Mouse (Mus musculus) kidney, postnatal 0 days (tissue): ENCODE results near the gene Mat2b. TPM values are rescaled to one million over a fixed set of nuclear protein-coding genes. Genes with fewer than 3 reads are reported as not detected.

Source experiments
- ATAC-seq: fragments of 200-750 bp; cut with Nextera tagmentation; replicated peaks from 2 replicates; pipeline ENCODE4 v1.8.0; 2017; ENCODE audit warnings: low read depth, moderate number of reproducible peaks, moderate TSS enrichment, moderate library complexity; ENCODE audit not compliant: low FRiP score
- DNase-seq: peaks from one replicate; pipeline ENCODE4 v3.0.0-alpha.2; 2016; ENCODE audit warnings: low spot score
- H3K27ac ChIP-seq: fragments of 300-500 bp; sonication (generic); 2 replicates; pipeline ENCODE4 v1.5.1; 2014; ENCODE audit warnings: mild to moderate bottlenecking
- H3K27me3 ChIP-seq: fragments of 300-500 bp; sonication (generic); 2 replicates; pipeline ENCODE4 v1.6.1; 2014; ENCODE audit warnings: low read length, mixed read lengths; ENCODE audit not compliant: insufficient read depth
- H3K36me3 ChIP-seq: fragments of 300-500 bp; sonication (generic); 2 replicates; pipeline ENCODE4 v1.6.1; 2014; ENCODE audit warnings: low read length, mixed read lengths; ENCODE audit not compliant: insufficient read depth
- H3K4me1 ChIP-seq: fragments of 300-500 bp; sonication (generic); replicated peaks from 2 replicates; pipeline ENCODE4 v1.6.1; 2014; ENCODE audit warnings: antibody characterized with exemption, low read length, mixed read lengths; ENCODE audit not compliant: insufficient read depth
- H3K4me2 ChIP-seq: fragments of 300-500 bp; sonication (generic); 2 replicates; pipeline ENCODE4 v1.6.1; 2014; ENCODE audit warnings: mild to moderate bottlenecking, low read length, moderate library complexity, mixed read lengths
- H3K4me3 ChIP-seq: fragments of 300-500 bp; sonication (generic); replicated peaks from 2 replicates; pipeline ENCODE4 v1.5.1; 2014; ENCODE audit warnings: low read depth, low read length
- H3K9ac ChIP-seq: fragments of 300-500 bp; sonication (generic); 2 replicates; pipeline ENCODE4 v1.6.1; 2014; ENCODE audit warnings: low read depth, low read length
- H3K9me3 ChIP-seq: fragments of 300-500 bp; sonication (generic); replicated peaks from 2 replicates; pipeline ENCODE4 v1.6.1; 2016; ENCODE audit warnings: low read length, inconsistent platforms, mixed read lengths
- CTCF ChIP-seq: IDR thresholded peaks from 2 replicates; pipeline ENCODE4 v1.5.1; 2016; ENCODE audit warnings: antibody characterized with exemption, low read depth, mild to moderate bottlenecking, moderate library complexity
- WGBS: fragments of 180-500 bp; shearing (Covaris S2); extraction: QIAGEN DNeasy Blood & Tissue Kit; methylation state at CpG from one replicate; pipeline ENCODE4 v1.1.7; 2014; 5-methylcytosine and 5-hydroxymethylcytosine counted together
- polyA plus RNA-seq: library from polyadenylated mRNA; unstranded; fragments of >200 nt; fragmentation: Nextera tagmentation; extraction: Ambion mirVana; gene quantifications from 2 replicates; pipeline ENCODE4 v1.2.1, GENCODE M21; 2015

The Mat2b gene
- polyA plus RNA-seq, 1 experiment from 2014 or later = 118 TPM

DNA sequence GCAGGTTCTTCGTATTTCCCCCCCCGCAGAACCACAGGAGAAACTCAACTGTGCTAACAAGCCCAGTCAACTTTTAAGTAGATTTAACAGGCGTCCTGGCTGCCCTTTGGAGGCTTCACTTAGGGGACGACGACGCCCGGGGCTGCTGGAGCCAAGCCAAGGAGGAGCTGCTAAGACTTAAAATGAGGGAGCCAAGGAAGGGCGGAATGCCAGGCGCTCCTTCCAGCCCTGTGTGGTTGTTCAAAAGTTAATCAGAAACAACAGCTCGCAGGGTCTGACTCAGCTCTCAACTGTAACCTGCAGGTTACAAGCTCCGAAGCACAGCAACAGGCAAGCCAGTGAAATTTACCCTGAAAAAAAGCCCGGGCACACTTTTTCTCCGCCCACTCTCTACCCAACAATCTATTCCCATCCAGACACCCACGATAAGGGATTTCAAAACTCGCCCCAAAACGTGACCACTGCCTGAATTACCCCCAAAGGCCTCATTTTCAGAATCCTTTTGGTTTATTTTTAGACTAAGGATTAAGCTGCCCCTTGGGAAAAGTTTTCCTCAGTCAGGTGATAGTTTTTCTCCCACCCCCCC, 1.5 kb downstream of the Mat2b start:
- Histone ChIP-seq H3K4me2 (peak overlapping the region; percentile 92), H3K9me3 (no peaks in the 10 kb centered on the region), H3K9ac (peak overlapping the region; percentile 75), H3K27me3 (no peaks in the 10 kb centered on the region), H3K4me3 (peak overlapping the region; percentile 94), H3K27ac (peak overlapping the region; percentile 93), H3K4me1 (peaks cover 9% of the 10 kb centered on the region; the same call in 1 of the 2 replicates), H3K36me3 (no peaks in the 10 kb centered on the region)
- 0% methylated on average over 16 of the region's 16 CpGs for WGBS
- DNase-seq (peak; percentile 77), ATAC-seq (peak; percentile 64)
- no peak for TF ChIP-seq CTCF

DNA sequence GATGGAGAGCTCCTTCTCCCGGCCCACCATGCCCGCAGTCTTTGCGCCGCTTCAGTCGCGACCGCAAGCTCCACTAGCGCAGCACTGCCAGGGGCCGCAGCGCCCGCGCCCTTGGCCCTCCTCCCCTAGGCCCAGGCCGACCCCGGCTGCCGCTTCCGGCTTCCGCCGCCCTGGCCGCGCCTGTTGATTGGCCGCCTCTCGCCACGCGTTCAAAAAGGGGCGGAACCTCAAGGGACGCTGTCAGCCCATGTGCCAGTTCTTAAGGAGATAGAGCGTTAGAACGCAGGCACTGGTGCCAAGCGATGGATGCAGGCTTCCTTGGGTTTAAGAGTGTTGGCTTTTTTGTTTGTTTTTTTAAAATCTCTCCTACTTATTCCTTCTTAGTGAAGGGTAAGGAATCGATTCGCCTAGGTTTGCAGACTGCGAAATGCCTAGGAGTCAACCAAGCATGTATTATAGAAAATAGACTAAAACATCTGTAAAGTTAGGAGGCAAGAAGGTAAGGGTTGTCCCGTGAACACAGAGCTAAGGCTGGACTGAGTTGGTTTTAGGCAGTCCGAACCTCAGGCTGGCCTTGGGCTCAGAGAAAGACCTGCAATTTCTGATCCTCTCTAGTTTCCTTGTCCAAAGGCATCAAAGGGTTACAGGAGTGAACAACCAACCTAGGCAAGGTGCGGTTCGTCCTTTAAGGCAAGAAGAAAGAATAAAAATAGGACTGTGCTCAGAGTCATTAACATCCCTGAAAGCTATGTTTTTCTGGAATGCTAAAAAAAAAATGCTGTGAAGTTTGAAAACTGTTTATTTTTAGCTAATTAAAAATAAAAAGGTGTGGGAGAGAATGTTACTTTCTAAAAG, 2.3 kb downstream of the Mat2b start:
- Histone ChIP-seq H3K27ac (peak overlapping the region; percentile 93), H3K36me3 (no peaks in the 10 kb centered on the region), H3K9ac (peak overlapping the region; percentile 91), H3K27me3 (no peaks in the 10 kb centered on the region), H3K4me1 (peaks cover 9% of the 10 kb centered on the region; the same call in 1 of the 2 replicates), H3K4me3 (peak overlapping the region; percentile 94), H3K9me3 (no peaks in the 10 kb centered on the region), H3K4me2 (peak overlapping the region; percentile 92)
- TF ChIP-seq CTCF = no peak; the same call in 1 of the 2 replicates
- DNase-seq = peak; percentile 95
- peak; percentile 96 for ATAC-seq
- WGBS = under 1% methylated on average over 36 of the region's 36 CpGs

DNA sequence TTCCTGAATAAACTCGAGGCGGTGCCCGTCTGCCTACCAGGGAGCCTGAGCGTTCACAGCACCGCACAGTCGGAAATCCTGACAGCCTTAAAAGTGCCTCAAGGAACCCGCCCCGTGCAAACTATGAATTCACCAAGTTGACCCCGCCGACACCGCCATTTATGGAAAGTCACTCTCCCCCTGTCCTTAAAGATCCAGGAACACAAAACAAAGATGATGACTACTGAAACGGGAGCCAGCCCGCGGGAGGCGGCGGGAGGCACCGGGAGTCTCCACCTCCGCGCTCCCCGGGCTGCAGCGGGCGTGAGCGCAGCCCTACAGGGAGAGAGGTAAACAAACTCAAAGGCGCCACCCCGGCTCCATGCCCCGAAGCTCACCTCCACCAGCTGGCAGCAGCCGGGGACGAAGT, 2.9 kb downstream of the Mat2b start:
- H3K36me3 ChIP-seq = 0 out of 2 replicates have a peak, but pooled peaks cover 1% of the 10 kb centered on the region
- H3K9me3 ChIP-seq = no peaks in the 10 kb centered on the region
- peak; percentile 64 for ATAC-seq
- H3K27me3 ChIP-seq = no peaks in the 10 kb centered on the region
- no peak for DNase-seq
- 0% methylated on average over 28 of the region's 28 CpGs for WGBS
- peak overlapping the region; percentile 91 for H3K9ac ChIP-seq
- peak overlapping the region; percentile 94 for H3K4me3 ChIP-seq
- H3K4me1 ChIP-seq = peaks cover 9% of the 10 kb centered on the region; the same call in 1 of the 2 replicates
- H3K4me2 ChIP-seq = peak overlapping the region; percentile 92
- no peak for TF ChIP-seq CTCF
- peak overlapping the region; percentile 93 for H3K27ac ChIP-seq

DNA sequence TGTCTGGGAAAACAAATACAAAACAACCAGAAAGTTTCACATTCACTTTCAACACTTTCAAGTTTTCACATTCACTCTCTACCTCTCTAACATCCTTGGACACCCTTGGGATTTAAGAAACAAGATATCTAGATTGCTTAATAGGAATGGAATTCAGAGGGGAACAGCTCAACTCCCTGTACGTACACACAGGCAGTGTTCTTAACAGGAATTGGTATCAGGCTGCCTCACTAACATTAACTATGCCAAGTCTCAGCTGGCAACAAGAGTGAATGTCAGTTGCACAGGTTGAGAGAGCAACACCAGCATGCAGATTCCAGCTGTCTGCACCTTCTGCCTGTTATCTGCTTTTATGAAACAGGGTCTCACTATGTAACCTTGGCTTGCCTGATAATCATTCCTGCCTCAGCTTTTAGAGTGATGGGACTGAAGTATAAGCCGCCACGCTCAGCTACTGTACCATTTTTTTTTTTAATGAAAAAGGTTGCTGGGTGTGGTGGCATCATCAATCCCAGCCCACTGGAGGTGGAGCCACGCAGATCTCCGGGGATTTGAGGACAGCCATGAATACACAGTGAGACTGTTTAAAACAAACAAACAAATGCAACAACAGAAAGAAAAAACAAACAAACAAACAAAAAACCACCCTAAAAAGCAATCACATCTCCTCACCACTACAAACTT, 4.4 kb downstream of the Mat2b start:
- Histone ChIP-seq H3K4me2 (peak overlapping the region; percentile 92), H3K9me3 (no peaks in the 10 kb centered on the region), H3K4me3 (no peak overlapping the region), H3K27me3 (no peaks in the 10 kb centered on the region), H3K4me1 (peaks cover 9% of the 10 kb centered on the region; the same call in 1 of the 2 replicates), H3K27ac (no peak overlapping the region), H3K36me3 (0 out of 2 replicates have a peak, but pooled peaks cover 12% of the 10 kb centered on the region), H3K9ac (no peak overlapping the region)
- DNase-seq (peak; percentile 34), ATAC-seq (no peak)
- TF ChIP-seq CTCF = no peak
- 46% methylated on average over 5 of the region's 5 CpGs for WGBS

DNA sequence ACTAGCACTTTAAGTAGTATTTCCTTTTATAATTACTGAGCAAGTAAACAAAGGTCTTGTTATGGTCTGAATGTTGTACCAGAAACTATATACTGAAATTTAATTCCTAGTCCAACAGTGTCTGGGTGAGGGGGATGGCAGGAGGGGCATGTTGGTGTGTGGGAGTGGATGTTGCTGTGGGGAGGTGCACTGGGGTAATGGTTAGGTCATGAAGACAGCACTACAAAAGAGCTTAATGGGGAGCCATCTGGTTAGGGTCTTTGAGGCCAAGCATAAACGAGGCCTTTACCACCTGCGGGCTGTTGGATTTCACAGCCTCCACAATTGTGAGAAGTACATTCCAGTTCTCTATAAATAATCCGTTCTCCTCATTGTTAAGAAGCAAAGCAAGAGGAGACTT, 11.7 kb downstream of the Mat2b start:
- 20% methylated on average over 3 of the region's 3 CpGs for WGBS
- no peak overlapping the region for H3K27ac ChIP-seq
- no peak overlapping the region for H3K4me3 ChIP-seq
- ATAC-seq = no peak
- H3K27me3 ChIP-seq = no peaks in the 10 kb centered on the region
- no peaks in the 10 kb centered on the region for H3K4me1 ChIP-seq
- TF ChIP-seq CTCF = no peak
- H3K9ac ChIP-seq = no peak overlapping the region
- no peak for DNase-seq
- peaks cover 50% of the 10 kb centered on the region for H3K36me3 ChIP-seq
- no peaks in the 10 kb centered on the region for H3K9me3 ChIP-seq
- H3K4me2 ChIP-seq = no peak overlapping the region

DNA sequence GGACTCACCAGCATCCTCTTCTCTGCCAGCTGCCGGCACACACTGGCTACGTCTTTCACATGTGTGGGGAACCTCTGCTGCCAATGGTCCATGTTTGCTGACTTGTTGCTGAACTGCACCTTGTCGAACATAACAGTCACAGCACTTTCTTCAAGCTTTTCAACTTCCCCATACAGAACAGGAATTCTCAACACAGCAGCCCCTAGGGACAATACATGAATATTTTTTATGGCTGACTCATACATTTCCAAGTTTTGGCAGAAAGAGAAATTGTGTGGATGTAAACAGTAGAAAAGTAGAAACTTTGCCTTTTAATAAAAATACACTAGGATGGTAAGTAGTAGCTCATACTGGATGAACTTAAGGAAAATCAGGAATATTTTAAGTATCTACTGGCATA, 12.5 kb downstream of the Mat2b start:
- Histone ChIP-seq H3K9me3 (no peaks in the 10 kb centered on the region), H3K4me2 (no peak overlapping the region), H3K27ac (no peak overlapping the region), H3K9ac (no peak overlapping the region), H3K4me1 (no peaks in the 10 kb centered on the region), H3K27me3 (no peaks in the 10 kb centered on the region), H3K36me3 (peaks cover 56% of the 10 kb centered on the region), H3K4me3 (no peak overlapping the region)
- TF ChIP-seq CTCF = no peak
- WGBS = 93% methylated on average over 3 of the region's 3 CpGs
- ATAC-seq = no peak
- DNase-seq = no peak
